Mouse (Mus musculus): ENCODE results near the gene Peli1. TPM values are rescaled to one million over a fixed set of nuclear protein-coding genes. Genes with fewer than 3 reads are reported as not detected.

Gene Peli1
- polyA plus RNA-seq, 1 experiment from 2014 or later, result 19.0 TPM

- Histone ChIP-seq H3K4me1 (replicated peaks) (no peaks in the 10 kb centered on the region), H3K27ac (no peak overlapping the region), H3K9ac (no peak overlapping the region), H3K27me3 (no peaks in the 10 kb centered on the region), H3K4me3 (no peak overlapping the region), H3K36me3 (no peaks in the 10 kb centered on the region), H3K4me2 (no peak overlapping the region), H3K9me3 (replicated peaks) (no peaks in the 10 kb centered on the region)
- ATAC-seq (replicated peaks; ENCODE audit: insufficient number of reproducible peaks, insufficient read depth, low FRiP score, low read depth), result no peak
Measured at GRCm38 (mm10) chr11:21115804-21116203, 24.7 kb downstream of the Peli1 start.

DNA sequence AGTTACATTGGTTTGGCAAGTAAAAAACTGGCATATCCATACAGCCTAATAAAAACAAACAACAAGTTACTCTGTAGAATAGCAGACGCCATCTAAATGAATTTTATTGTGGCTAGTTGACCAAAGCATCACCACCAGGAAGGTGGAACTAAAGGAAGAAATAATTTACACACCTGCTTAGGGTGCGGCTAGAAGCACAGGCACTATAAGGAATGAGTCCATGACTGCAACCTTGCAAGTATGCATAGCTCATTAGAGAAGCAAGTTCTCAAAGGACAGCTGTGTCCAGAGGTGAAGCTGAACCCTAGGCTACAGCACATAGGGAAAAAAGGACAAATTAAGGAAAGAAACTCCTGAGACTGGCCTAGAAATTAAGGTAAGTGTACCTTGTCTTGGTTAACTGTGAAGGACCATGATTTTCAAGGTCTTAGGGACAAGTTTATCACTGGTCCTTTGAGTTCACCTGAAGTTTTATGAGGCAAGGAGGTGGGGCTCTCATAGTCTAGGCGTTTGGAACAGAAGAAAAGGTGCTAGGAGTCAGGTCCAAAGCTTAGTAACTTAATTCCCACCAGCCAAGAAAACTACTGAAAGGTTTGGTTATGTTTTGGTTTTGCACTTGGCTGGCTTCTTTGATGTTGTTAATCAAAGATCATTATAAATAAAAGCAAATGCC lies 25.7 kb downstream of the Peli1 start:
- no peak overlapping the region for H3K27ac ChIP-seq
- WGBS, result 81% methylated on average over 3 of the region's 3 CpGs
- ATAC-seq (replicated peaks; ENCODE audit: insufficient number of reproducible peaks, insufficient read depth, low FRiP score, low read depth), result no peak

GRCm38 (mm10) chr11:21121737-21122136 lies 30.6 kb downstream of the Peli1 start:
- Histone ChIP-seq H3K36me3 (no peaks in the 10 kb centered on the region), H3K9ac (no peak overlapping the region), H3K27me3 (no peaks in the 10 kb centered on the region), H3K4me3 (no peak overlapping the region), H3K9me3 (replicated peaks) (no peaks in the 10 kb centered on the region), H3K4me1 (replicated peaks) (no peaks in the 10 kb centered on the region), H3K27ac (no peak overlapping the region), H3K4me2 (no peak overlapping the region)
- 86% methylated on average over 2 of the region's 2 CpGs for WGBS
- ATAC-seq (replicated peaks; ENCODE audit: insufficient number of reproducible peaks, insufficient read depth, low FRiP score, low read depth), result no peak

More for the DNA sequence above, 25.7 kb downstream of the Peli1 start:
- H3K4me3 ChIP-seq, result no peak overlapping the region
- H3K27me3 ChIP-seq, result no peaks in the 10 kb centered on the region
- H3K4me1 ChIP-seq (replicated peaks), result no peaks in the 10 kb centered on the region
- no peak overlapping the region for H3K4me2 ChIP-seq
- no peak overlapping the region for H3K9ac ChIP-seq
- no peaks in the 10 kb centered on the region for H3K9me3 ChIP-seq (replicated peaks)
- no peaks in the 10 kb centered on the region for H3K36me3 ChIP-seq

DNA sequence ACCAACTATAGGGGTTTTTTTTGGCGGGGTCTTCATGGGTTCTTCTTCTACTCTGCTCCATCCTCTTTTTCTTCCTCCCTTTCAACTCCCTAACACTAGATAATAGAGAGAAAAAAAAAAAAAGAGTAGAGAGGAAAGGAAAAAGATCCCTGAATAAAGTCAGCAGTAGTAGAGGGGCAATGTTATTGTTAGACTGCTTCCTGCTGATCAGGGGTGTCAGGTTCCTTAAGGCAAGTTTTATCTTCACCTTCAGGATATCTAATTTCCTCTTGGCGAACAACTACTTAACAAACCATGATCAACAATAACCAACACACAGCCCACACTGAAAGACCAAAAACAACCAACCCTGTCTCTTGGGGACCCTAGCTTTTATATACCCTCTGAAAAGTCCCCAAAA lies 31.3 kb downstream of the Peli1 start:
- no peaks in the 10 kb centered on the region for H3K27me3 ChIP-seq
- no peak for ATAC-seq (replicated peaks; ENCODE audit: insufficient number of reproducible peaks, insufficient read depth, low FRiP score, low read depth)
- H3K4me1 ChIP-seq (replicated peaks), result no peaks in the 10 kb centered on the region
- no peak overlapping the region for H3K9ac ChIP-seq
- H3K27ac ChIP-seq, result no peak overlapping the region
- no peaks in the 10 kb centered on the region for H3K9me3 ChIP-seq (replicated peaks)
- 70% methylated on average over 2 of the region's 2 CpGs for WGBS
- no peak overlapping the region for H3K4me2 ChIP-seq
- H3K4me3 ChIP-seq, result no peak overlapping the region
- no peaks in the 10 kb centered on the region for H3K36me3 ChIP-seq

DNA sequence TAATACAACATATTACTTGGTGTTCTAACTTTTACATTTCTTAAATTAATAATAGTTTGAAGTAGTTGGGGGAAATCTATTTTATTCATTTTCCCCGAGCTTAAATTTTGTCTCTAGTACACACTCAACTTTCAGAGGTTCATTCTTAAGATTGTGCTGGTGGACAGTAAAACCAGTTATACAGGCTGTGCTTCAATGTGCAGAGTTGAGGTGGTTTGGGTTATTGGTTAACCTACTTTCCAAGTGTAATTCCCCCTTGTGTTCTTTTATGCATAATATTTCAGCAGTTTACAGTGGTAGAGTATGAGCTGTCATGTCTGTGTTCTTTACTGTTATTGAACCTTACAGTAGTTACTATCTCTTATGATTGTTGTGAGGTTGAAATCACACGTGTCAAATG lies 40.6 kb downstream of the Peli1 start:
- Histone ChIP-seq H3K27me3 (no peaks in the 10 kb centered on the region), H3K9me3 (replicated peaks) (no peaks in the 10 kb centered on the region; the same call in 1 of the 2 replicates), H3K4me2 (no peak overlapping the region), H3K36me3 (peaks cover 6% of the 10 kb centered on the region), H3K27ac (no peak overlapping the region), H3K9ac (no peak overlapping the region), H3K4me1 (replicated peaks) (no peaks in the 10 kb centered on the region), H3K4me3 (no peak overlapping the region)
- ATAC-seq (replicated peaks; ENCODE audit: insufficient number of reproducible peaks, insufficient read depth, low FRiP score, low read depth), result no peak
- 76% methylated on average over 2 of the region's 2 CpGs for WGBS

DNA sequence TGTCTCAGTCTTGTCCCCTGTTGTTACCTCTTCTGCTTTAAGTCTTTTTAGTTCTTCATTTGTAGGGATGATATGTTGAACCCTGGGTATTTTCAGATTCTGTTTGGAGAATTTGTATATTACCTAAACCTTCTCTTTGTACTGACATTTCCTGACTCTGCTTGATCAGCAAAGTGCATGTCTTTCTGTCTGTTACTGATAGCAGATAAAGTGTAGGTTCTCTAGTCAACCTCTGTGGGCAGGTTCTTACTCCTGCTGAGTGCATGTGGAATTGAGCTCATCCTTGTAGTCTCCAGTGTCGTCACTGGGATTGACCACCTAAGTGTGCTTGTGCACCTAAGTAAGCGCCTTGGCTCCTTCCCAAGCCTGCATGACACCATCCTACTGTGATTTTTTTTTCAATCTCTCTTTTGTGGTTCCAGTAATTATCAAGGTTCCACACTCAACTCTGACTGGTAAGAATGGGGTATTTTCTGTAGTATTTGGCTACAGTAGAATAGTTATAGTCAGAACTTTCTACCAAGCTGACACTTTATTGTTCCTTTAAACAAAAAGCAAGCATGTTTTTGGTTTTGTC lies 43.9 kb downstream of the Peli1 start:
- H3K27ac ChIP-seq, result no peak overlapping the region

GRCm38 (mm10) chr11:21139453-21139852 lies 48.4 kb downstream of the Peli1 start:
- no peak overlapping the region for H3K4me2 ChIP-seq
- no peaks in the 10 kb centered on the region for H3K9me3 ChIP-seq (replicated peaks)
- no peak overlapping the region for H3K27ac ChIP-seq
- no peaks in the 10 kb centered on the region for H3K27me3 ChIP-seq
- 100% methylated on average over 1 of the region's 1 CpGs for WGBS
- no peak overlapping the region for H3K9ac ChIP-seq
- no peak for ATAC-seq (replicated peaks; ENCODE audit: insufficient number of reproducible peaks, insufficient read depth, low FRiP score, low read depth)
- no peaks in the 10 kb centered on the region for H3K4me1 ChIP-seq (replicated peaks)
- H3K36me3 ChIP-seq, result peaks cover 38% of the 10 kb centered on the region
- H3K4me3 ChIP-seq, result no peak overlapping the region

More for the DNA sequence above, 43.9 kb downstream of the Peli1 start:
- Histone ChIP-seq H3K4me2 (no peak overlapping the region), H3K9ac (no peak overlapping the region), H3K9me3 (replicated peaks) (no peaks in the 10 kb centered on the region), H3K27me3 (no peaks in the 10 kb centered on the region), H3K4me1 (replicated peaks) (no peaks in the 10 kb centered on the region), H3K4me3 (no peak overlapping the region), H3K36me3 (peaks cover 29% of the 10 kb centered on the region)
- no peak for ATAC-seq (replicated peaks; ENCODE audit: insufficient number of reproducible peaks, insufficient read depth, low FRiP score, low read depth)
- WGBS, result 73% methylated on average over 2 of the region's 2 CpGs

- Histone ChIP-seq H3K36me3 (peaks cover 33% of the 10 kb centered on the region), H3K27ac (no peak overlapping the region), H3K4me2 (no peak overlapping the region), H3K9ac (no peak overlapping the region), H3K4me1 (replicated peaks) (no peaks in the 10 kb centered on the region), H3K9me3 (replicated peaks) (no peaks in the 10 kb centered on the region), H3K4me3 (no peak overlapping the region), H3K27me3 (no peaks in the 10 kb centered on the region)
- ATAC-seq (replicated peaks; ENCODE audit: insufficient number of reproducible peaks, insufficient read depth, low FRiP score, low read depth), result no peak
- WGBS, result 87% methylated on average over 7 of the region's 7 CpGs
Measured at GRCm38 (mm10) chr11:21141242-21141641, 50.2 kb downstream of the Peli1 start.

DNA sequence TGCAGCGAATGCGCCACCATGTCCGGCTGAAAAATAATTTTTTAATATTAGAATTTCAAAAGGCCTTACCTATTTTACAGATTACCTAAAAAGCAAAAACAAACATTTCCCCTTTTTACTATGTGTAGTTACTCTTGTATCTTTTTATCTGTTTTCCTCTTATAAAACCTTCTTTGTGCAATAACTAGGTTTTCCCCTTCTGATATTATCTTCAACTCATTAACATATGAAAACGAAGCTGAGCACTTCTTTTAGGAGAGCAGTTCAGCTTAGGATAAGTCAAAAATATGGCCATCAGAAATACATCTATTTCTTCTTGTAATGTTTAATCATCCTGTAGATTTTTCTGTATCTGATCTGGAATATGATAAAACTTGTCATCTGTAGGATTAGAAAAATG lies 50.7 kb downstream of the Peli1 start:
- WGBS, result 92% methylated on average over 4 of the region's 4 CpGs
- Histone ChIP-seq H3K9me3 (replicated peaks) (no peaks in the 10 kb centered on the region), H3K4me1 (replicated peaks) (no peaks in the 10 kb centered on the region), H3K4me2 (no peak overlapping the region), H3K27ac (no peak overlapping the region), H3K9ac (no peak overlapping the region), H3K27me3 (no peaks in the 10 kb centered on the region), H3K4me3 (no peak overlapping the region), H3K36me3 (peaks cover 36% of the 10 kb centered on the region)
- ATAC-seq (replicated peaks; ENCODE audit: insufficient number of reproducible peaks, insufficient read depth, low FRiP score, low read depth), result no peak

DNA sequence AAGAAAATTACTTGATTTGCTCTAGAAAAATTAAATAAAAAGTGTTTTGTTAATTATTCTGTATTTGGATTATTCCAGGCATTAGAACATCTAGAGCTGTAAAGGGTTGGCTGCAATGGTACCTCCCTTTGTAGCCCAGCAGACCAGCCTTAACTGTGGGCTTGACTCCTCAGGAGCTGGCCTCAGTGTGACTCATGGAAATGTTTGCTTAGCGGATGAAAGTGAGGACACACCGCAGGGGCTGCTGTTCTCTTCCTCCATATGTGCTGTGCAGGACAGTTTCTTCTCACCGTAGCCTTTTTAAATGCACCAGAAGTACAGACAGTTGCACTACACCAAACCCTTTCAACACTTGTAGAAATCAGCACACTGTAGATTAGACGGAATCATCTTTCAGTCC lies 58.4 kb downstream of the Peli1 start:
- Histone ChIP-seq H3K4me3 (no peak overlapping the region), H3K27ac (no peak overlapping the region), H3K4me2 (no peak overlapping the region), H3K9me3 (replicated peaks) (no peaks in the 10 kb centered on the region), H3K27me3 (no peaks in the 10 kb centered on the region), H3K36me3 (peaks cover 40% of the 10 kb centered on the region), H3K4me1 (replicated peaks) (no peaks in the 10 kb centered on the region), H3K9ac (no peak overlapping the region)
- ATAC-seq (replicated peaks; ENCODE audit: insufficient number of reproducible peaks, insufficient read depth, low FRiP score, low read depth), result no peak
- 72% methylated on average over 4 of the region's 4 CpGs for WGBS

DNA sequence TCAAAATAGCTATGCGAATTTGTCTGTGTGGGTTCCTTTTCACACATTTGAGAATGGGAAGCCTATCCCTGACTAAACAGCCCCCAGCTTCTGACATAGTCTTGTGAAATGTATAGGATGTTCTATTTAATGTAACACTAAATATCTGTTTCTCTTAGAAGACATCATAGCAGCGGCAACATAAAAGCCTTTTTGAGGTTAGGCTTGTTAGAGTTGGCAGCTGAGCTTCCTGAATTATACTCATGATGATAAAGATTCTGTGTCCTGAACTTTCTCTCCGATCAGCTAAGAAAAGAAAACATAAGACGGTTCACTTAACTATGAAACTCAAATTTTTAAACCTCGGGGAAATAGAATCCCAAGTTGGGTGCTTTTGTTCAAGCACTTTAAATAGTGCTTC lies 59.2 kb downstream of the Peli1 start:
- Histone ChIP-seq H3K4me1 (replicated peaks) (no peaks in the 10 kb centered on the region), H3K36me3 (peaks cover 41% of the 10 kb centered on the region), H3K27me3 (no peaks in the 10 kb centered on the region), H3K9me3 (replicated peaks) (no peaks in the 10 kb centered on the region), H3K4me2 (no peak overlapping the region), H3K27ac (no peak overlapping the region), H3K9ac (no peak overlapping the region), H3K4me3 (no peak overlapping the region)
- 80% methylated on average over 5 of the region's 5 CpGs for WGBS
- no peak for ATAC-seq (replicated peaks; ENCODE audit: insufficient number of reproducible peaks, insufficient read depth, low FRiP score, low read depth)

GRCm38 (mm10) chr11:21151672-21152071 lies 60.6 kb downstream of the Peli1 start:
- no peaks in the 10 kb centered on the region for H3K27me3 ChIP-seq
- ATAC-seq (replicated peaks; ENCODE audit: insufficient number of reproducible peaks, insufficient read depth, low FRiP score, low read depth), result no peak
- 92% methylated on average over 1 of the region's 1 CpGs for WGBS
- H3K4me3 ChIP-seq, result no peak overlapping the region
- no peaks in the 10 kb centered on the region for H3K4me1 ChIP-seq (replicated peaks)
- peaks cover 37% of the 10 kb centered on the region for H3K36me3 ChIP-seq
- H3K4me2 ChIP-seq, result no peak overlapping the region
- no peak overlapping the region for H3K27ac ChIP-seq
- H3K9me3 ChIP-seq (replicated peaks), result no peaks in the 10 kb centered on the region
- no peak overlapping the region for H3K9ac ChIP-seq
